Mouse (Mus musculus) megakaryocyte-erythroid progenitor cell, adult 5-6 weeks (primary cell): Measurements from ENCODE around the gene Hmgb3. TPM values are rescaled to one million over a fixed set of nuclear protein-coding genes. Genes with fewer than 3 reads are reported as not detected.
A peak's percentile ranks its signal among the peaks of the same experiment; 100 is the strongest.
"Not testable (repeated sequence)": the region's sequence is repeated elsewhere in the genome, so short reads cannot be mapped to it uniquely, and the experiment has no call there.

Experiments
- ATAC-seq: replicated peaks from 2 replicates; pipeline ENCODE4 v1.8.0; 2016; ENCODE audit warnings: mild to moderate bottlenecking, inconsistent platforms; ENCODE audit not compliant: severe bottlenecking, poor library complexity, low FRiP score, low TSS enrichment
- total RNA-seq, 2 experiments: library from RNA; stranded (forward) in 1 of 2; stranded (reverse) in 1 of 2; fragments of 200-1000, 215-1000 nt in 1 of 2; fragments of >200 nt in 1 of 2; fragmentation: Nextera tagmentation in 1 of 2; gene quantifications; 2 replicates each; pipeline ENCODE4 v1.2.3; 2014 to 2017

The Hmgb3 gene
- 299 and 321 TPM in 2 replicates for total RNA-seq (2014; fragmentation: Nextera tagmentation)
- 584 TPM in 2 replicates for total RNA-seq (2017)

DNA sequence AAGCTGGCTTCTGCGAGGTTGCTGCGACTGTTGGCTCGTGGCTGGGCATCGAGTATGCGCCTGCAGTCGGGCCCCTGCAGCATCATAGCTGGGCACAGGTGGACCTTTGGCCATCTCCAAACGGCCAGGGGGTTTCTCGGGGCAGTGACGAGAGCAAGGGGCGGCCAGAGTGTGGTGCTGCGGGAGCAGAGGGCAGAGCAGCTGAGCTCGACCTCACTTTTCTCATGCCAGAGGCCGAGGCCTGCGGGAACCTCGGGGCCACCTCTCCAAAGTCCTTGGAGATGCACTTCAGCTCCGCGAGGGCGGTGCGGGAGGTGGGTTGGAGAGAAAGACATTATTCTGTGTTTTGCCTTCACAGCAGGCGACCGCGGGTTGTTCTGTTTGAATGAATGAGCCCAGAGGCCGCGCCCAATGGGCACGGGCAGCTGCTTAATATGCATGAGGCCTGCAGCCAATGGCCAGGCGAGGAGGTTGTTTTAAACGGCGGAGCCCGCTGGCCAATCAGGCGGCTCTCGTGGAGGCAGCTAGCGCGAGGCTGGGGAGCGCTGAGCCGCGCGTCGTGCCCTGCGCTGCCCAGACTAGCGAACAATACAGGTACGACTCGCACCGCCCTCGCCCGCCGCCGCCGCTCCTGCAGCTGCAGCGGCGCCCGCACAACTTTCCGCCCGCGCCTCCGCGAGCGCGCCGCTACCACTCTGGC is at the start of gene Hmgb3:
Hmgb3 (plus strand) TSS at position 504 of the 700 bp plus-strand sequence.
- peak; percentile 100 for ATAC-seq

- not testable (repeated sequence) for ATAC-seq
Measured at GRCm38 (mm10) chrX:71506591-71506990, 49.1 kb upstream of the Hmgb3 start.

DNA sequence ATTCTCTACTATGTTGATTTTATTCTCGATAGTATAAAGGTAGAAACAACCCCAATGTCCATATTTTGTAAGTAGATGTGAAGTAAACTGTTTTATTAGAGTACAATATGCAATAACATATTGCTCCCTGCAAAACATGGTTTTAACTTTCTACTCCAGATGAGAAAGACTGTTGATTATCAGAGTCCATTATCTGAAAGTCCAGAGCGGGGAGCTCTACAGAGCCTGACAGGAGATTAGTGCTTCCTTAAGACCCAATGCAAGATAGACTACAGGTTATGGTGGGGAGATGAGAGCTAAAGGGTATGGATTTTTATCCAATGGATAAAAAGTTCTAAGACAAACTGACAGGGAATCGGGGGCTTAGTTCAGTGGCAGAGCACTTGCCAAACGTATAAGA is 36.5 kb upstream of the Hmgb3 start:
- peak; percentile 65; the same call in 1 of the 2 replicates for ATAC-seq

GRCm38 (mm10) chrX:71522889-71523288 is 32.8 kb upstream of the Hmgb3 start:
- ATAC-seq: peak; percentile 63

DNA sequence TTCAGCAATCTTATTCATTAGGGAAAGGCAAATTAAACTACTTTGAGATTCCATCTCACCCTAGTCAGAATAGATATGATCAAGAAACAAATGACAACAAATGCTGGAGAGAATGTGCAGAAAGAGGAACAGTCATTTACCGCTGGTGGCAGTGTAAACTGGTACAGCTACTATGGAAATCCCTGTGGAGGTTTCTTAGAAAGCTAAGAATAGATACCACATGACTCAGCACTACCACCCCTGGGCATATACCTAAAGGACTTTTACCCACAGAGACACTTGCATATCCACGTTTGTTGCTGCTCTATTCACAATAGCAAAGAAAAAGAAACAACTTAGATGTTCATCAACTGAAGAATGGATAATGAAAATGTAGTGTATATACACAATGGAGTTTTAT is 31.4 kb upstream of the Hmgb3 start:
- ATAC-seq: no peak

- ATAC-seq: peak; percentile 62
Measured at GRCm38 (mm10) chrX:71525593-71526299, 30.0 kb upstream of the Hmgb3 start.

DNA sequence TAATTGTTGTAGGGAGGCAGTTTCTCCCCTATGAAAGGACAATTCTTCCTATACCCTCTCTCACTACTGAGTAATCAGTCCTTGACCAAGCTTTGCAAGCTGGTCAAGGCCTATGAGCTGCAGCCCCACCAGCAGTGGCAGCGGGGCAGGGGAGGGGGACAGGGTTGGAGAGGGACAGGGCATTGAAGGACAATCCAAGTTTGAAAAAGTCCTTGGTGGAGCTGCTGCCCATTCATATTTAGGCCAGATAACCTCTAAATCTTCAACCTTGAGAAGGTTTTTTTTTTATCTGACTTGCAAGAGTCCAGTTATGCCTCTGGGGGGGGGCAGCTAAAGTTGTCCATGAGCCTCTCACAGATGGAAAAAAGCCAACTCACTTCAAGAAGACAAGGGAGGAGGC is 28.3 kb upstream of the Hmgb3 start:
- ATAC-seq: no peak

- ATAC-seq: no peak
Measured at GRCm38 (mm10) chrX:71528150-71528549, 27.6 kb upstream of the Hmgb3 start.

DNA sequence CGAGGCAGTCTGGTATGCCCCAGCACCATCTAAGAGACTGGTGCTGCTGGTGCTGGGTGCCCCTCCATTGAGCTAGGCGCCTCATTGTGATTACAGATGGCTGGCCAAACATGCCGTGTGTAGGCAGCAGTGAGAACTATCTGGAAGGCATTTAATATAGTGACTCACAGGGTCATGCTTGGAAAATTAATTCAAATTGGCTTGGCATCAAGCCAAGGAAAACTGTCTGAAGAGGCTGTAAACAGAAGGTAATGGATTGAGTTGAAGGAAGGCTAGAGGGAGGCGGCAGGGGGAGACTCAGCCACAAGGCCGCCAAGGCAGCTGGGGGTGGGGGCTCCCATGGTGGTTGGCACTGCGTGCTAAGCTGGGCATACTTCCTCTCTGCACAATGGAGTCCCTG is 27.1 kb upstream of the Hmgb3 start:
- no peak for ATAC-seq

DNA sequence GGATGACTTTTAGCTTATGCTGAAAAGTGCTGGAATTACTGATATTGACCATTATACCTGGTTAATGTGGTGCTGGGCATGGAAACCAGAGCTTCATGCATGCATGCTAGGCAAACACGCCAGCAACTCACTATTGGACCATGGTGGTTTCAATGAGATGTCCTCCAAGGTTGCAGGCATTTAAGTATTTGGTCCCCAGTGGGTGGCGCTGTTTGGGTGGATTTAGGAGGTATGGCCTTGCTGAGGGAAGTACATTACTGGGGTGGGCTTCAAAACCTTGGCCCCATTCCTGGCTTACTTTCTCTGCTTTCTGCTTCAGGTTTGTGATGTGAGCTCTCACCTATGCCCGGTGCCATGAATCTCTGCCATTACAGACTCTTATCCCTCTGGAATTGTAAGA is 23.1 kb upstream of the Hmgb3 start:
- ATAC-seq: peak; percentile 65; the same call in 1 of the 2 replicates

- 0 out of 2 replicates have a peak, but pooled peaks have one; percentile 59 for ATAC-seq
Measured at GRCm38 (mm10) chrX:71534102-71534501, 21.6 kb upstream of the Hmgb3 start.

DNA sequence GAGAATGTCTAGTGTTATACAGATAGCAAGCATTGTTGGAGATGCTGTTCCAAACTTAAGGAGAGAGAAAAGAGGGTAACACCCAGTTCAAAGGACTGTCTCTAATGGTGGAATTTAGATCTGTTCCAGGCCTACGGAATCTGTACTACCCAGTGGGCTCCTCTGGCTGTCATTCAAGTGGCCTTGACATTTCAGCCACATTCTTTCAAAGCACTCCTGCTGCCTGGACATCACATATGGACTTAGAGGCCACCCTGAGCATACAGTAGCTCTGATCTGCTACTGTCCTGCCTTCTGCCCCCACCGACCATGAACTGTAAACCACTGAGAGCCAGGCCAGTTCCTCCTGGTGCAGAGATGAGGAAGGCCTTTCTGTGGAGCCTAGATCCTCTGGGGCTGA is 17.9 kb upstream of the Hmgb3 start:
- ATAC-seq: no peak

GRCm38 (mm10) chrX:71540821-71541510 is 14.8 kb upstream of the Hmgb3 start:
- no peak for ATAC-seq

DNA sequence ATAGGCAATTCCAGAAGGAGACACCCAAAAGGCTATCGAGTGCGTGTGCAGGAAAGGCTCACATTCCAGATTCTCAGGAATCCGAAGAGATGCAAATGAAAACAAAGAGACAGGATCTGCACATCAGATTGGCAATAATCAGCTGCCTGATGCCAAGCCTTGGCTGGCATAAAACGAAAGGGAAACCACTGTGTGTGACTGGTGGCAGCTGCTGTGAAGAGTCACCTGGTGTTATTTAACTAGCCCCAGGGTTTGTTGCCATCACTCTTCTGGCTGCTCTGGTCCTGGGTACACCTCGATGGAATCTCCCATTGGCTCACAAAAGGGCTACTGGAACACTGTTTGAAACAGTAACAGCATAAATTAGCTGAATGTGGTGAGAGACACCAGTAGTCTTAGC is 11.0 kb upstream of the Hmgb3 start:
- ATAC-seq: peak; percentile 61

DNA sequence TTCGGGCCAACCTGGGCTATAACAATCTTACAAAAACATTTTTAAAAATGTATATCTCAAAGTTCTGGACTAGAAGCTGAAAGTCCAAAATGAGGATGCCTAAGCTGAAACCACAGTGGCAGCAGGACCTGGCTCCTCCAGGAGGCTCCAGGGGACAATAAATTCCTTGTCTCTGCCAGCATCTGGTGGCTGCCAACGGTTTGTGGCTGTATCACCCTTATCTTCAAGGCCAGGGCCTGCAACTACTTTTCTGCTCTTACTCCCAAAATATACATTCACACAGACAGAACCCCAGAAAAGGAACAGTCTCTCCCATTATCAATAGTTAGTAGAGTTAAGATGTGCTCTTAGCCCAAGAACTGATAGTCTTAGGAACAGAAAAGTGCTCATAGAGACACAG is 10.6 kb upstream of the Hmgb3 start:
- ATAC-seq: peak; percentile 97

GRCm38 (mm10) chrX:71556115-71556941 is 610 bp downstream of the Hmgb3 start:
- no peak for ATAC-seq

- no peak for ATAC-seq
Measured at GRCm38 (mm10) chrX:71556965-71557491, 1.3 kb downstream of the Hmgb3 start.

DNA sequence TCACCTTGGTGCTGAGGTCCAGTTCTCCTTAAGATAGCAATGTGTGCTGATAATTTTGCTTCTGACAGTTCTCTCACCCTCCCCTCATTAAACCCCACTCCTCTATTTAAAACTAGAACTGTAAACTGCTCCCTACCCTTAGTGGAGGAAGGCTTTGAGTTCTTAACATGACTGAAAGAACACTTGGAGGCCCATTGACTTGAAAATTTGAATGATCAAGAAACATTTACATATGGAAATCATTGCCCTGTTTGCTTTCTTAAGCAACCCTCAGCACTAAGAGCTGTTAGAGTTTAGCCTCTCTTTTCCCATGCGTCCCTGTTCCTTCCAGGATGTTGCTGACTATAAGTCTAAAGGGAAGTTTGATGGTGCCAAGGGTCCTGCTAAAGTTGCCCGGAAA is 3.6 kb downstream of the Hmgb3 start:
- ATAC-seq: no peak

DNA sequence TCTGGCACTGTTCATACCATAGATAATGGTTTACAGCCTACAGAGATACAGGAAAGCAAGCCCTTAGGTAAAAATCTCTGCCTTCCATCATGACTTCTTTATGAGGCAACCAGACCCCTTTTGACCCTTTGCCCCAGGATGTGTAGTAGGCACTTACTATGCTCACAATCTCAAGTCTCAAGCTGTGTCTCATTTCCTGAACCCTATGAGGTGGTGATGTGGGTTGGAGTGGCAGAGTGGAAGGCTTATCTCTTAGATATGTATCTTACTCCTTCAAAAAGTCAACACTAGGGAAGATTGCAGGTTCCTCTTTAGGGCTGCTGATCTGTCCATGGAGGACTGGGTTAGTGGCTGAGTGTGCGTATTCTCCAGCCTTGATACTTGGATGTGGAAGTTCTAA is 5.1 kb downstream of the Hmgb3 start:
- ATAC-seq: no peak
